Mouse (Mus musculus): ENCODE results near the gene Gm9817. TPM values are rescaled to one million over a fixed set of nuclear protein-coding genes. Genes with fewer than 3 reads are reported as not detected.
"Not testable (repeated sequence)": the region's sequence is repeated elsewhere in the genome, so short reads cannot be mapped to it uniquely, and the experiment has no call there.

The Gm9817 gene
- polyA plus RNA-seq (2016; fragmentation: Nextera tagmentation; extraction: Ambion mirVana) = not detected in 2 replicates

- not testable (repeated sequence) for H3K36me3 ChIP-seq (replicated peaks); H3K4me1 ChIP-seq; H3K9me3 ChIP-seq; DNase-seq (ENCODE audit: extremely low spot score, low spot score); H3K27ac ChIP-seq
- H3K4me3 ChIP-seq = peak within 1 kb of the TSS; percentile 6; the same call in 1 of the 2 replicates
- H3K27me3 ChIP-seq (ENCODE audit: poor library complexity, severe bottlenecking) = peaks cover 29% of the 10 kb centered on the region
- WGBS = 57% methylated on average over 16 of the region's 16 CpGs
These were observed at the start of gene Gm9817 for GRCm38 (mm10) chr13:45078392-45078791. TSS of gene Gm9817 (plus strand) at chr13:45078692.

DNA sequence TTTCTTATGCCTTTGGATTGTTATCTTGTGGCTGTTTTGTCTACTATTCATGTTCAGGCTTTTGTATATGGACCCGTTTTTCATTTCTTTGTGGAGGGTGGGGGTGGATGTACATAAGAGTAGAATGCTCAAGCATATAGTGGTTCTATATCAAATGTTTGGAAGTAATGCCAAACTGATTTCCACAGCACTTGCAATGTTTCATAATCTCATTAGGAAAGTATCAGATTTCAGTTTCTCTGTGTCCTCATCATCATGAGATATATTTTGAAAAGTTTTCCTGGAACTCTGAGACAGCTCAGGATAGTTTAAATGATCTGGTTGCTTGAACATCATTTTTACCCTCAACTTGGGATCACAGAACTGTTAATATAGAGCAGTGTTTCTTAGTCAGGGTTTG is 48.7 kb upstream of the Gm9817 start:
- Histone ChIP-seq H3K27me3 (ENCODE audit: poor library complexity, severe bottlenecking) (no peaks in the 10 kb centered on the region), H3K4me1 (no peaks in the 10 kb centered on the region), H3K9me3 (no peaks in the 10 kb centered on the region), H3K36me3 (replicated peaks) (no peaks in the 10 kb centered on the region), H3K4me3 (no peak overlapping the region), H3K27ac (no peak overlapping the region)
- no peak for DNase-seq (ENCODE audit: extremely low spot score, low spot score)
- WGBS = 79% methylated on average over 1 of the region's 1 CpGs

GRCm38 (mm10) chr13:45030830-45031229 is 47.7 kb upstream of the Gm9817 start:
- H3K27ac ChIP-seq = no peak overlapping the region
- H3K9me3 ChIP-seq = no peaks in the 10 kb centered on the region
- H3K4me3 ChIP-seq = no peak overlapping the region
- H3K36me3 ChIP-seq (replicated peaks) = no peaks in the 10 kb centered on the region
- H3K4me1 ChIP-seq = no peaks in the 10 kb centered on the region
- peak; percentile 85 for DNase-seq (ENCODE audit: extremely low spot score, low spot score)
- H3K27me3 ChIP-seq (ENCODE audit: poor library complexity, severe bottlenecking) = no peaks in the 10 kb centered on the region
- WGBS = 17% methylated on average over 12 of the region's 12 CpGs

DNA sequence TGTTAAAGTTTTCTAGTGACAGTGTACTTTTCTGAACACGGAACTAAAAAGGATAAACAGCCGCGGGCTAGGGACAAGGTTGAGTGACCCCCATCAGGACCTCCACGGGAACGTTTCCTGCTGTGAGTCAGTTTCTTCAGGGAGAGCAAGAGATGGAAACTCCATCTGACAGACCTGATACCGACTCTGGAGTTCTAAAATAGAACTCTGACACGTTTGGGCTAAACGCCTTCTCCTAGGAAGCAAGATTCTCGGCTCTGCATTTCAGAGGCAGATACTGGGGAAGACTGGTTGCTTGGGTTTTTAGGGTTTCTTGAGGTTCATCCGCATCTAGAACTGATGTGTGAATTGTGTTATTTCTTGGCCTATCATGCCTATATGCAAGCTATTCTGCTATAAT is 47.2 kb upstream of the Gm9817 start:
- WGBS = 78% methylated on average over 10 of the region's 10 CpGs
- H3K9me3 ChIP-seq = no peaks in the 10 kb centered on the region

GRCm38 (mm10) chr13:45031748-45032147 is 46.7 kb upstream of the Gm9817 start:
- Histone ChIP-seq H3K4me3 (no peak overlapping the region), H3K9me3 (no peaks in the 10 kb centered on the region), H3K27me3 (ENCODE audit: poor library complexity, severe bottlenecking) (no peaks in the 10 kb centered on the region), H3K27ac (no peak overlapping the region), H3K36me3 (replicated peaks) (no peaks in the 10 kb centered on the region), H3K4me1 (no peaks in the 10 kb centered on the region)
- DNase-seq (ENCODE audit: extremely low spot score, low spot score) = no peak
- 82% methylated on average over 7 of the region's 7 CpGs for WGBS

More for the DNA sequence above, 47.2 kb upstream of the Gm9817 start:
- Histone ChIP-seq H3K4me1 (no peaks in the 10 kb centered on the region), H3K27me3 (ENCODE audit: poor library complexity, severe bottlenecking) (no peaks in the 10 kb centered on the region), H3K4me3 (no peak overlapping the region), H3K36me3 (replicated peaks) (no peaks in the 10 kb centered on the region), H3K27ac (no peak overlapping the region)
- no peak for DNase-seq (ENCODE audit: extremely low spot score, low spot score)

- DNase-seq (ENCODE audit: extremely low spot score, low spot score) = no peak
- no peaks in the 10 kb centered on the region for H3K36me3 ChIP-seq (replicated peaks)
- H3K4me1 ChIP-seq = no peaks in the 10 kb centered on the region
- H3K4me3 ChIP-seq = no peak overlapping the region
- H3K27ac ChIP-seq = no peak overlapping the region
- WGBS = 87% methylated on average over 4 of the region's 4 CpGs
- H3K27me3 ChIP-seq (ENCODE audit: poor library complexity, severe bottlenecking) = no peaks in the 10 kb centered on the region
- H3K9me3 ChIP-seq = no peaks in the 10 kb centered on the region
These were observed 46.0 kb upstream of the Gm9817 start for GRCm38 (mm10) chr13:45032484-45032883.

GRCm38 (mm10) chr13:45033360-45033759 is 45.1 kb upstream of the Gm9817 start:
- 94% methylated on average over 10 of the region's 10 CpGs for WGBS
- no peaks in the 10 kb centered on the region for H3K36me3 ChIP-seq (replicated peaks)
- DNase-seq (ENCODE audit: extremely low spot score, low spot score) = no peak

GRCm38 (mm10) chr13:45034759-45035158 is 43.7 kb upstream of the Gm9817 start:
- H3K4me1 ChIP-seq = no peaks in the 10 kb centered on the region
- H3K27me3 ChIP-seq (ENCODE audit: poor library complexity, severe bottlenecking) = no peaks in the 10 kb centered on the region
- no peaks in the 10 kb centered on the region for H3K9me3 ChIP-seq
- WGBS = 75% methylated on average over 7 of the region's 7 CpGs
- no peak overlapping the region for H3K4me3 ChIP-seq
- no peaks in the 10 kb centered on the region for H3K36me3 ChIP-seq (replicated peaks)
- no peak for DNase-seq (ENCODE audit: extremely low spot score, low spot score)
- H3K27ac ChIP-seq = no peak overlapping the region

More at GRCm38 (mm10) chr13:45033360-45033759, 45.1 kb upstream of the Gm9817 start:
- Histone ChIP-seq H3K4me3 (no peak overlapping the region), H3K27me3 (ENCODE audit: poor library complexity, severe bottlenecking) (no peaks in the 10 kb centered on the region), H3K27ac (no peak overlapping the region), H3K4me1 (no peaks in the 10 kb centered on the region), H3K9me3 (no peaks in the 10 kb centered on the region)

DNA sequence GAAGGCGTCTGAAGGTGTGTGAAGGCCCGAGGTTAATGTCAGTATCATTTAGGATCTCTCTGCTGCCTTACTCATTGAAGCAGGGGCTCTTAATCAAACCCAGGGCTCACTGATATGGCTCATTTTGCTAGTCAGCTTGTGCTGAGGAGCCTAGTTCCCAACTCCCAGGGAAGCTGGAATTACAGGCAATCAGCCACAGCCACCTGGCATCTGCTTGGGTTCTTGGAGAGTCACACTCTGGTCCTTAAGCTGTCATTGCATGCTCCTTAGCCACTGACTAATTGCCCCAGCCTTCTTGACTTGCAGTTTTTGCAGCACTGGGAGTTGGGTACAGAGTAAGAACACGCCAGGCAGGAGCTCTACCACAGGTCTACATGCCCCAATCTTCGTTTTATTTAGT is 42.1 kb upstream of the Gm9817 start:
- 81% methylated on average over 4 of the region's 4 CpGs for WGBS
- no peaks in the 10 kb centered on the region for H3K27me3 ChIP-seq (ENCODE audit: poor library complexity, severe bottlenecking)
- no peaks in the 10 kb centered on the region for H3K9me3 ChIP-seq
- no peak overlapping the region for H3K4me3 ChIP-seq
- no peak overlapping the region for H3K27ac ChIP-seq
- H3K4me1 ChIP-seq = no peaks in the 10 kb centered on the region
- DNase-seq (ENCODE audit: extremely low spot score, low spot score) = no peak
- no peaks in the 10 kb centered on the region for H3K36me3 ChIP-seq (replicated peaks)

- no peaks in the 10 kb centered on the region for H3K36me3 ChIP-seq (replicated peaks)
- no peaks in the 10 kb centered on the region for H3K4me1 ChIP-seq
- 78% methylated on average over 4 of the region's 4 CpGs for WGBS
- no peaks in the 10 kb centered on the region for H3K9me3 ChIP-seq
- no peak overlapping the region for H3K4me3 ChIP-seq
- H3K27ac ChIP-seq = no peak overlapping the region
- H3K27me3 ChIP-seq (ENCODE audit: poor library complexity, severe bottlenecking) = no peaks in the 10 kb centered on the region
- DNase-seq (ENCODE audit: extremely low spot score, low spot score) = no peak
These were observed 38.3 kb upstream of the Gm9817 start for GRCm38 (mm10) chr13:45040195-45040594.

GRCm38 (mm10) chr13:45040741-45041140 is 37.8 kb upstream of the Gm9817 start:
- no peak for DNase-seq (ENCODE audit: extremely low spot score, low spot score)
- Histone ChIP-seq H3K4me3 (no peak overlapping the region), H3K36me3 (replicated peaks) (no peaks in the 10 kb centered on the region), H3K27me3 (ENCODE audit: poor library complexity, severe bottlenecking) (no peaks in the 10 kb centered on the region), H3K4me1 (no peaks in the 10 kb centered on the region), H3K9me3 (no peaks in the 10 kb centered on the region), H3K27ac (no peak overlapping the region)
- WGBS = 89% methylated on average over 7 of the region's 7 CpGs

DNA sequence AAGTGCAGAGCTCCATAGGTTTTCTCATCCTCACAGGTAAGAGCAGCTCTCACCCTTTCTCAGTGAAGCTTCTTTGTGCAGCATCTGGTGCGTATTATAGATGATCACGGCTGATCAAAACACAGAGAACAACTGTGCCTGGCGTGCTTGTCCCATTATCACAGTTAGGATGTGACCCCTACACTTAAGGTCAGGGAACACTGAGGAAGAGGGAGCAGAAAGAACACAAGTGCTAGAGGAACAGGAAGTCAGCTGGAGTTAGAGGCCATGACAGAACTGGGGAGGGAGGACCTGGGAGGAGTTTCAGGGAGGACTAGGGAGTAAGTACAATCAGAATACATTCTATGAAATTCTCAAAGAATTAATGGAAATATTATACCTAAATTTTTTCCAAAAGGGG is 35.0 kb upstream of the Gm9817 start:
- Histone ChIP-seq H3K36me3 (replicated peaks) (no peaks in the 10 kb centered on the region), H3K9me3 (no peaks in the 10 kb centered on the region), H3K4me1 (no peaks in the 10 kb centered on the region), H3K27ac (no peak overlapping the region), H3K27me3 (ENCODE audit: poor library complexity, severe bottlenecking) (no peaks in the 10 kb centered on the region), H3K4me3 (no peak overlapping the region)
- no peak for DNase-seq (ENCODE audit: extremely low spot score, low spot score)
- 76% methylated on average over 3 of the region's 3 CpGs for WGBS

DNA sequence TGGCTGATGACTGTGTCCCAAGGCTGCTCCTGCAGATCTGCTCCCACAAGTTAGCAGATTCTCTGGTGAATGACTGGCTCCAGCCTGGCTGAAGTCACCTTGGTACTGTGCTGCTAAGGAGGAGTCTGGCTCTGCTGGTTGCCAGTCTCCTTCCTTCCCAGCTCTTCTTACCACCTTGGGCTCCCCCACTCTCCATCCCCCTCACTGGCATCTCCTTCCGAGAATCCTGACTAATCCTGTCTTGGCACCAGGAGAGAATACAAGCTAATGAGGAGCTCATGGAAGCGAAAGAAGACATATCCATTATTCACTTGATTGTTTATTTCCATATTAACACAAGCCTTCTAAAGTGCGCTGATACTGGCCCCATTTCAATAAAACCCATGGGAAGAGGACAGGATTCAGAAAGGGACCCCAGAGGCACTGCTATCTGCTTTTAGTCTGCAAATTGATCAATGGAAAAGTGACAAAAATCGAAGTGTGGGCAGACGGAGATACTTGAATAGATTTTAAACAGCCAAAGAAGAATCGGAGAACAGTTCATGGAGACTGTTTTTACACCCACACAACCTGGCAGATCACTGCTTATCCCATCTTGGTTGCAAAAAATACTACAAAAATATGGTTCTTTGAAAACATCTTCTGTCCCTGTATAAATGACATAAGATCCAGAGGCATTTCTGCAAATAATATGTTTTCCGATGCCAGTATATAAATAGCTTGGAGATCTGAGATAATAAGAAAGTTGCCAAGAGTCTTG is 29.1 kb upstream of the Gm9817 start:
- Histone ChIP-seq H3K36me3 (replicated peaks) (no peaks in the 10 kb centered on the region), H3K27me3 (ENCODE audit: poor library complexity, severe bottlenecking) (no peaks in the 10 kb centered on the region), H3K27ac (no peak overlapping the region), H3K9me3 (no peaks in the 10 kb centered on the region), H3K4me3 (no peak overlapping the region), H3K4me1 (no peaks in the 10 kb centered on the region)
- WGBS = 86% methylated on average over 7 of the region's 7 CpGs
- DNase-seq (ENCODE audit: extremely low spot score, low spot score) = no peak
